Mouse (Mus musculus) gastrocnemius, postnatal 25 days (tissue): ENCODE measurements at regions not wholly inside any gene's neighbourhood (a gene's known extent, or its start where the extent isn't known, plus 50 kb on each side); places are given as distances from the start of the nearest gene placed in this dataset.

Source experiments
- DNase-seq: peaks from one replicate; pipeline ENCODE4 v3.0.0; 2022

GRCm38 (mm10) chr8:93691375-93691774, 118.4 kb upstream of the Gnao1 start:
- DNase-seq: no peak

- no peak for DNase-seq
Measured at GRCm38 (mm10) chr8:93691826-93692225, 117.9 kb upstream of the Gnao1 start.

GRCm38 (mm10) chr8:93697206-93697605, 112.6 kb upstream of the Gnao1 start:
- no peak for DNase-seq

GRCm38 (mm10) chr8:93698508-93698907, 111.3 kb upstream of the Gnao1 start:
- no peak for DNase-seq

GRCm38 (mm10) chr8:93701391-93701790, 108.4 kb upstream of the Gnao1 start:
- DNase-seq: no peak

GRCm38 (mm10) chr8:93712066-93712706, 97.6 kb upstream of the Gnao1 start:
- DNase-seq: no peak

GRCm38 (mm10) chr8:93713221-93713620, 96.5 kb upstream of the Gnao1 start:
- no peak for DNase-seq

GRCm38 (mm10) chr8:93724896-93725489, 84.8 kb upstream of the Gnao1 start:
- DNase-seq: no peak

GRCm38 (mm10) chr8:93729124-93729930, 80.4 kb upstream of the Gnao1 start:
- no peak for DNase-seq

GRCm38 (mm10) chr8:93730738-93731700, 78.7 kb upstream of the Gnao1 start:
- DNase-seq: no peak

GRCm38 (mm10) chr8:93734818-93735217, 74.9 kb upstream of the Gnao1 start:
- no peak for DNase-seq

- DNase-seq: no peak
Measured at GRCm38 (mm10) chr8:93740281-93740680, 69.5 kb upstream of the Gnao1 start.

- DNase-seq: no peak
Measured at GRCm38 (mm10) chr8:93748720-93749119, 61.0 kb upstream of the Gnao1 start.

GRCm38 (mm10) chr8:93750921-93751320, 58.8 kb upstream of the Gnao1 start:
- no peak for DNase-seq

- DNase-seq: no peak
Measured at GRCm38 (mm10) chr8:93755981-93756380, 53.8 kb upstream of the Gnao1 start.
